Mouse (Mus musculus) fibroblast of lung, adult 2 months (primary cell): ENCODE data around the gene Nudt1.

Experiments
- DNase-seq: peaks from one replicate; pipeline ENCODE4 v3.0.0-alpha.2; 2011; ENCODE audit warnings: low read depth

Gene Nudt1

DNA sequence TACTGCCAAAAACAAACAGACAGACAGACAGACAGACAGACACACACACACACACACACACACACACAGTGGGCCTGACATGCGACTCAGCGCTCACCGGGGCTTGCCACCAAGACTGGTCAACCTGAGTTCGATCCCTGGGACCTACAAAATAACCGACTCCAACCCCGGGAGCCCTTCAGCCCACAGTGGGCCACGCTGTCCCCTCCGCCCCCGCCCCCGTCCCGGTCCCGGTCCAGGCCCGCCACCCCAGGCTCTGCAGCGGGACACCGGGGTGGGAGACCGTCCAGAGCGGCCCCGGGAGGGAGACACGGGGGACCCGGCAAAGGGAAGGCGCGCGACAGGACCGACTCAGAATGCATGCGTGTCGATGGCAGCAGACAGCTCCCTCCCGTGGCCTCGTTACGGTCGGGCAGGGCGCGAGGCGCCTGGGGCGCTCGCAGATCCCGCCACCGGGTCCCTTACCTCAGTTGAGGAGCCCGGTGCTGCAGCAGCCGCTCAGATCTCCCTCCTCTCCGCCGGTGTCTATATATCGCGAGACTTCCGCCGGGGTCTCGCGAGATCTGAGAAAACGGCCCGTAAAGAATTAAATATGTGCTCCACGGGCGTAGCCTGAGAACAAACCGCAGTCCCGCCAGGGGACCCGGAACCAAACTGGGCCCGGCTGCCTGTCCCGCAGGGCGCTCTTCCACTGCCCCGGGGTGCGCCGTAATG, at the start of gene Nudt1, which contains the start of gene Mad1l1:
Gene Nudt1 (plus strand): TSS at position 615 of the 714 bp plus-strand sequence.
Gene Mad1l1 (minus strand): TSS at position 511 of the 714 bp plus-strand sequence.
- peak; percentile 85 for DNase-seq

DNA sequence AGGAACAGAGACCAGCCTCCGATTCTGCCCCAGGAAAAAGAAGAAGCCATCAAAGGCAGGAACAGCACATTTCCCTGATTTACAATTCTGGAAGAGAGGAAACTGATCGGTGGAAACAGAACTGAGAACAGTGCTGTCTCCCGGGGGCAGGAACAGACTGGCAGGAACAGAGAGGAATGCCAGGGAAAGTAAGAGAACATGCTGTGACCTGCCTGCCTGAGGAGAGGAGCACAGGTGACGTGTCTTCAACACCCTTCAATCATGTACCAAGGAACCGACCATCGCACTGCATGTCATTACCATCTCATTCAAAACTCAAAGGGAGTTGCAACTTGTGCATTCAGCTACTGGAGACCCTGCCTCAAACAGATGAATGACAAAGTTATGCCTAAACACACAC, 44.7 kb upstream of the Nudt1 start:
- no peak for DNase-seq

DNA sequence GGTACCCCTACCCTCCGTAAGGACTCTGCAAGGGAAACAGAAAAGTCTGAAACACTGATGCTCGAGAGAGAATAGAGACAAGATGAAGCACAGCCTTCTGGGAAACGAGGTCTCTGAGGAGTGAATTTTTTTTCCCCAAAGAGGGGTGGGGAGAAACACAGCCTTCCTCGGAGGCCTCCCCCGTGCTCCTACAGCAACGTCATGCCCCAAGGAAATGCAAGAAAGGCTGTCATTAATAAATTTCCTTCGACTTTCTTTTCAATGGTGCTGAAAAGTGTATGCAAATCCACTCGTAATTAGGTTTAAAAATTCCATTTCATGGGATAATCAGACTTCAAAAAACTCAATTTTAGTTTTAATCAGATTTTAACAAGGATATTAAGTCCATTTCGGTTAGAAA, 41.3 kb upstream of the Nudt1 start:
- DNase-seq = no peak

- no peak for DNase-seq
These were observed 39.1 kb upstream of the Nudt1 start for GRCm38 (mm10) chr5:140282376-140282775.

GRCm38 (mm10) chr5:140282900-140283299, 38.6 kb upstream of the Nudt1 start:
- no peak for DNase-seq

DNA sequence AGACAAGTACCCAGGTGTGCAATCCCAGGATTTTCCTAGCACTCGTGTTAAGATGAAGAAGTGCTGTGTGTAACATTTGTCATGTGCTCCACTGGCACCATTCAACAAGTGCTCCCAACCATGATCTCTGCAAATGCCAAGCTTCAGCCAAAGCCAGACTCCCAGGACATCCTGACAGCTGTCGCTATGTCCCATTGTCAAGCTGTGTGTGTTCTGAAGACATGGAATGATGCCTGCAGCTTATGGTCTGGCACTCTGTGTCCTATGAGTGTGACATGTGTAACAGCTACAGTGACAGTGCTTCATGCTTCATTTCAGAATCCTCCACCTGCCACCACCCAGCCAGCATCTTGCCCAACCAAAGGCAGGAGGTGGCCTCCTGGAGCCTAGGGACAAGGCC, 37.4 kb upstream of the Nudt1 start:
- no peak for DNase-seq

DNA sequence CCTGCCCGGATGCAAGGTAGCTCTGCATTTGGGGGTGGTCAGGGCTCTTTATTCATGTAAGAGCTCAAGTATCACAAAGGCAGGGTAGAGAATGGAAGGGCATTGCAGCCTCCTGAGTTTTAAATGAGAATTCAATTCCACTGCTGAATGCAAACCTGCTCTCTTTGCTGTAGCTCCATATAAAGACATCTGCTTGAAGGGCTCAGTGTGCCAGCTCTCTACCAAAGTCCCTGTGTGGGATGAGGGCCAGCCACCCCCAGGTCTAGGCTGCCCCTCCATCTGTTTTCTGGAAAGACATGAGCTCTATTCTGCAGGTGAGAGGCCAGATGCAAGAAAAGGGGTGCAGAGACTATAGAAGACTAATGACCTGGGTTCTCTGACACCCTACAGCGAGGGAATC, 36.7 kb upstream of the Nudt1 start:
- DNase-seq = no peak

GRCm38 (mm10) chr5:140288287-140288686, 33.2 kb upstream of the Nudt1 start:
- DNase-seq = no peak

GRCm38 (mm10) chr5:140289161-140289560, 32.3 kb upstream of the Nudt1 start:
- DNase-seq = no peak

DNA sequence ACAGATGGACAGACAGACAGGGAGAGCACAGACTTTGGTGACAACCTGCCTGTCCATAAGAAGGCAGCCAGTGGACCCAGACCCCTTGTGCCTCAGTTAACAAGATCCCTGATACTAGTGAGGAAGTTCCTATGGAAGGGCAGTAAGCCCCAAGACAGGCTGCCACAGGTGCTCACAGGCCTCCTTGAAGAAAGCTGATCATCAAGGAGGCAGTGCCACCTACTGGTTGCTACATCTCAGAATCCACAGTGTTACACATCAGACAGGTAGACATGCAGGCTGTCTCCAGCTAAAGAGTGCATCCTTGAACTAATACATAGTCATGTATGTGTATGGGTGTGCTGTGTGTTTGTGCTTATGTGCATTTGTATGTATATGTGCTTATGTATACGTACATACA, 29.3 kb upstream of the Nudt1 start:
- DNase-seq = peak; percentile 34

- DNase-seq = no peak
These were observed 23.2 kb upstream of the Nudt1 start for GRCm38 (mm10) chr5:140298291-140298690.

DNA sequence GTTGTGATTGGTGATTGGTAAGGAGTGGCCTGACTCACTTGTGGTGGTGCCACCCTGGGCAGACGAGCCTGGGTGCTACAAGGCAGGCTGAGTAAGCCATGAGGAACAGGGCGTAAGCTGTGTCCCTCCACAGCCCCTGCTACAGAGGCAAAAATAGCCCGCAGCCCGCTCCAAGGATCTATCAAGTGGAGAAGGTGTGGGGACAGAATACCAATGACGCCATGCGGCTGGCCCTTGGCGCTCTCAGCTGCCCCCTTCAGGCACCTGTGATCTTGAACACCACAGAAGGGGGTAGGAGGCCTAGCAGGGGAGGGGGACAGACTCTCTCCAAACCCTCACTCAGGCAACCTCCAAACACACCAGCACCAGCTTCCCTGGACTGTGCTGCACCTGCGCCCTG, 15.4 kb upstream of the Nudt1 start:
- DNase-seq = no peak

DNA sequence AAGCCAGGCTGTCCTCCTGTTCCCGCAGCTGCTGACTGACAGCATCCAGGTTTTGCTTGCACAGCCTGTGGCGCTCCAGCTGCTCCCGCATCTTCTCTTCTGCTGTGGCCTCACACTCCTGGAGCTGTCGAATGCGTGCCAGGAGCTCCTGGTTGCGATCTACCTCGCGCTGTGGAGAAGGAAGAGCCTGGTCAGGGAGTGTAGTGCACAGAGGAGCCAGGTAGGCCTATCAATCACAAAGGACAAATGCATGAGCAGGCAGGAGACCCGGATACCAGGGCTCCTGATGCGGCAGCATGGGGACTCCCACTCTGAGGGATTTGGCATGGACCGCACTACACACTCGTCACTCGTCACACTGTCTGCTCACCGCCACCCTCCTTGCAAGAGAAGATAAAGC, 13.9 kb upstream of the Nudt1 start:
- DNase-seq = no peak

DNA sequence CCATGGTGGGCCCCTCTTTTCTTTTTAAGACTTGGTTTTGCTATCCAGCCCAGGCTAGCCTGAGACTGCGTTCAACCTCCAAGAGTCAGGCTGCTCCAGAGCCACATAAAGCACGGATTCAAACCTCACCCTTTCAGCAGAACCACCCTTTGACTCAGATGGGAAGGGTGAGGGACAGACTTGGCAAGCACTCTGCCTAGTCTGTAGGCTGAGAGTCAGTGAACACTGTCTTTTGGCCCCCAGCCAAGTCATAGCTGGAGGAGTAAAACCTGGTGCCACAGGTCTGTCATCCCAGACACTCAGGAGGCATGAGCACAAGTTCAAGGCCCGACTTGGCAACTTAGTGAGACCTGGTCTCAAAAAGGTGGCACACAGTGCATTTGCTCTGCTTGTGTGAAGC, 4.7 kb upstream of the Nudt1 start:
- no peak for DNase-seq

GRCm38 (mm10) chr5:140321756-140322575, 510 bp downstream of the Nudt1 start:
- peak; percentile 24 for DNase-seq

DNA sequence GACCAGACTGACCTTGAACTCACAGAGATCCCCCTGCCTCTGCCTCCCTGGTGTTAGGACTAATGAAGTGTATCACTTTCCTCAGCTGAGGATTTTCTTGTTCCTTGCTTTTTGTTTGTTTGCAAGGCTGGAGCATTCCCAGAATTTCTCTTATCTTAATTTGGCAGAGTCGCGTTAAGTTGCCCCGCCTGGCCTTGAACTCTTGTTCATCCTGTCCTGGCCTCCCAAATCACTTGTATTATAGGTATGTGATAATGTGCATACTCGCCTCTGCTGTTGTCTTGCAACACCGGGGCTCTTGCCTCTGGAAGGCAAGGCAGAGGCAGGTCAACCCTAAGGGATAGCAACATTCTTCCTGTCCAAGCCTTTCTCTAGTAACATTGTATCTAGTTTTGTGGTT, 2.6 kb downstream of the Nudt1 start:
- no peak for DNase-seq

GRCm38 (mm10) chr5:140331615-140332512, 10.4 kb downstream of the Nudt1 start, which contains the start of gene Mrm2:
Mrm2 (minus strand) TSS chr5:140331898.
- peak; percentile 34 for DNase-seq

DNA sequence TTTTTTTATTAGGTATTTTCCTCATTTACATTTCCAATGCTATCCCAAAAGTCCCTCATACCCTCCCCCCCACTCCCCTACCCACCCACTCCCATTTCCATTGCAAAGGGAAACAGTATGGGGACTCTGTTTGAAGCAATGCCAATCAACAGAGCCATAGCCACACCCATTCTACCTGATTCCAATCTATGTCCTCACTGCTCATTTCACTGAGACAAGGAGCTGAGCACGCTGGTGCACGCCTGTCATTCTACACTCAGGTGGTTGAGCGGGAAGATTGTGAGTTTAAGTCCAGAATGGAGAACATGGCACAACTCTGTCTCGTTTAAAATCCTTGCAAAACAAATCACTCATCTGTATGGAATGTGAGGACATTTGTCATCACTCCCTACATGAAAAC, 11.1 kb downstream of the Nudt1 start:
- no peak for DNase-seq

GRCm38 (mm10) chr5:140333631-140334030, 12.2 kb downstream of the Nudt1 start:
- DNase-seq = no peak

- DNase-seq = no peak
These were observed 15.2 kb downstream of the Nudt1 start for GRCm38 (mm10) chr5:140336680-140337079.

GRCm38 (mm10) chr5:140338779-140339178, 17.3 kb downstream of the Nudt1 start:
- DNase-seq = no peak

- no peak for DNase-seq
These were observed 18.4 kb downstream of the Nudt1 start for GRCm38 (mm10) chr5:140339836-140340235.
